Mouse (Mus musculus) adrenal gland, adult 10 weeks (tissue): Measurements from ENCODE around the gene Olfr48. TPM values are rescaled to one million over a fixed set of nuclear protein-coding genes. Genes with fewer than 3 reads are reported as not detected.

Source experiments
- polyA plus RNA-seq: library from polyadenylated mRNA; stranded (reverse); fragments of 350-450 nt; fragmentation: Illumina TruSeq; extraction: RNeasy Lipid Tissue Mini Kit (QIAGEN cat#74804); gene quantifications from one replicate; pipeline ENCODE4 v1.2.3, GENCODE M21; 2014; ENCODE audit warnings: low read depth, low replicate concordance

Gene Olfr48
- polyA plus RNA-seq: not detected

DNA sequence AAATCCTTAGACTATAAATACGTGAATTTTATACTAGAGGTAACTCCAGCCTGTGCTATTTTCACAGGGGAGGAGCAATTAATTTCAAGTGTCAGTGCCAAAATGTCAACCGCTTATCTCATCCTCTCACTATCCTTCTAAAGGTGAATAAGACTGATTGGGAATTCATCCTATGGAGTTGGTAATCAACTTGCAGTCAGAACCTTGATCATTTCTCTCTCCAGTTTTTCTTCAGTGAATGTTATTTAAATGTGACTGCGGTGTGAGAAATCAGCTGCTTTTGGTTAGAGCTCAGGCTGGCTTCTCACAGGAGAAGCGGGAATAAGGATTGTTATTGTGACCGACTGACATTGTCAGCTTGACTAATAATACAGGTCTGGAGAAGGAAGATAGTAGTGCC, at the start of gene Olfr48:
TSS of gene Olfr48 (minus strand) at position 101 of the 400 bp plus-strand sequence.

DNA sequence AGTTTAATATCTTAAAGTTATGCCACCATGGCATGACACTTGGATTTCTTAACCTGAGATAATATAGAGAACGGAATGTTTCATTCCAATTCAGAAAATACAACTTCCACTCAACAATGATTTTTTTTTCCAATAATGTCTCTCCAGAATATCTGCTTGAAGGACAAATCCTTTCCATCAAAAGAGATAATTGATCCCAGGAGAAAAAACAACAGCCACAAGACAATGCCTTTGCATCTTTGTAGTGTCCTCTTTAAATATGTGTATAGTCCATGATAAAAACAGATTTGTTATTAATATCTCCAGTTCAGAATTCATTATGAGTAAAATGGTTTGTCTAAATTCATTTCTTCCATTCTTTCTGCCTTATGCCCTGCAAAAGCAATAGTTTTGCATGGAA, 30.1 kb upstream of the Olfr48 start, which contains the start of gene Olfr1257:
TSS of gene Olfr1257 (plus strand) at position 301 of the 400 bp plus-strand sequence.

DNA sequence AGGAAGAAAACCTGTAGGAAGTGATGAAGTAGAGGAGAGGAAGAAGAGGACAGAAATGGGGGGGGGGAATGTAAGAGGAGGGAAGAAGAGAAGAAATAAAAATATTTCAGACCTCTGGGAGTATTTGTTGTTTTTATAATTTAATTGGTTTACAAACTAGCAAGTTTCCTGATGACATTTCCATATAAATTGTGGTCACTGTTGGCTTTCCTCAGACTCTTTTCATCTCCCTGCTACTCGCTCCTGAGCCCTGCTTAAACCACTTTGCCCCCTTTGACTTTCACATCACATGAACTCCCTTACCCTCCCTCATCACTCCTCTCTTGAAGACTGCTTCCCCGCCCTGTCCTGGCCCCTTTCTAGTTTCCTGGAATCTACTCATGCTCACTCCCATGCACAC, 6.5 kb downstream of the Olfr48 start, which contains the start of gene Olfr1256:
TSS of gene Olfr1256 (minus strand) at position 101 of the 400 bp plus-strand sequence.

DNA sequence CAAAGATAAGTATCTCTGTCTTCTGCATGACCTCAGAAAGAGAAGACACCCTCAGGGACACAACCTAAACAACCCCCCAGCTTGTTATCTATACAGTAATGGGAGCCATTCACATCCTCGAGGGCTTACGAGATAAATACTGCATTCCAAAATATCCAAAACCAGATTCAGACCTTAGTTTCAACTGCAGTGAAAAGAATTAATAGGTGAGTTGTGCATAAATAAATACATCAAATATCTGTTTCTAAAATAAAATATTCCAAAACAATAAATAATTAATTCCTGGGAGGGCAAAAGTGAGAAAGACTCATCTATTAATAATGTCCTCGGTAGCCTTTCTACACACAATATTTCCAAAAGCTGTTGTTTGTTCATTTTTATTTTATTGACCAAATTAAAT, 36.3 kb downstream of the Olfr48 start, which contains the start of gene Olfr1255:
TSS of gene Olfr1255 (plus strand) at position 301 of the 400 bp plus-strand sequence.

DNA sequence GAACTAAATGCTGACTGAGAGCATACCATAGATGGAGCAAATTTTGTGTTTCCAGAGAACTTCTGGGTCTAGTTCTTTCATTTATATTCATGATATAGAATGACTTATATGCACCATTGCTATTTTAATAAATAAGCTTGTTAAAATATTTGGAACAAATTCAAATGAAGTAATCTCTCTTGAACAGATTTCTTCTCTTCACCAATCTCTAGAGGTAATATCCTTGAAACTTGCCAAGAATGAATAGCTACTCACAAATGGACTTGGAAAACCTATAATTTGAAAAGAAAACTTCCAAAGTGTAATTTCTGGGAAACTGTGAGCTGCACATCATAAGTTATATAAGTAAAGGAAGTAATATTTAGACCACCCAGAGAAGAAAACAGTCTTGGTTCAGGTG, 54.5 kb downstream of the Olfr48 start, which contains the start of gene Olfr1254:
TSS of gene Olfr1254 (minus strand) at position 101 of the 400 bp plus-strand sequence.

Other genes starting within 250 kb of the Olfr48 start
- gene Olfr1247, start 234.1 kb downstream of the Olfr48 start, polyA plus RNA-seq: not detected
- gene Olfr1248, start 230.0 kb downstream of the Olfr48 start, polyA plus RNA-seq: not detected
- gene Olfr1249, start 213.2 kb downstream of the Olfr48 start, polyA plus RNA-seq: not detected
- not detected for gene Olfr1250, start 186.7 kb downstream of the Olfr48 start, polyA plus RNA-seq
- gene Olfr1251, start 176.3 kb downstream of the Olfr48 start, polyA plus RNA-seq: not detected
- not detected for gene Olfr1252, start 123.2 kb downstream of the Olfr48 start, polyA plus RNA-seq
- not detected for gene Olfr1253, start 91.1 kb downstream of the Olfr48 start, polyA plus RNA-seq
- gene Olfr1254, start 54.6 kb downstream of the Olfr48 start, polyA plus RNA-seq: not detected
- gene Olfr1255, start 36.2 kb downstream of the Olfr48 start, polyA plus RNA-seq: not detected
- gene Olfr1256, start 6.7 kb downstream of the Olfr48 start, polyA plus RNA-seq: not detected
- not detected for gene Olfr1257, start 30.2 kb upstream of the Olfr48 start, polyA plus RNA-seq
- gene Olfr1258, start 79.1 kb upstream of the Olfr48 start, polyA plus RNA-seq: not detected
- not detected for gene Olfr1259, start 100.5 kb upstream of the Olfr48 start, polyA plus RNA-seq
- not detected for gene Olfr1260, start 126.1 kb upstream of the Olfr48 start, polyA plus RNA-seq
- not detected for gene Olfr1261, start 143.0 kb upstream of the Olfr48 start, polyA plus RNA-seq
- not detected for gene Olfr1262, start 151.9 kb upstream of the Olfr48 start, polyA plus RNA-seq
- not detected for gene Olfr1263, start 163.9 kb upstream of the Olfr48 start, polyA plus RNA-seq
- not detected for gene Olfr1264, start 177.4 kb upstream of the Olfr48 start, polyA plus RNA-seq
- not detected for gene Olfr1265, start 187.1 kb upstream of the Olfr48 start, polyA plus RNA-seq
- gene Olfr140, start 215.4 kb upstream of the Olfr48 start, polyA plus RNA-seq: not detected